Mouse (Mus musculus) embryonic fibroblast, embryonic 13.5 days (primary cell): ENCODE results near the gene Tm4sf1.

Source experiments
- CTCF ChIP-seq: IDR thresholded peaks from 2 replicates; pipeline ENCODE4 v1.5.1; 2011; ENCODE audit warnings: mild to moderate bottlenecking, control low read depth, low read length, moderate library complexity, borderline replicate concordance; ENCODE audit not compliant: insufficient read depth
- POLR2A ChIP-seq: IDR thresholded peaks from 2 replicates; pipeline ENCODE4 v1.6.1; 2011; ENCODE audit warnings: low read depth, mild to moderate bottlenecking, control low read depth, low read length, moderate library complexity

- TF ChIP-seq POLR2A (no peak), CTCF (no peak)
These were observed 23.6 kb downstream of the Tm4sf1 start for GRCm38 (mm10) chr3:57278225-57278624.
